Mouse (Mus musculus): ENCODE measurements at regions not wholly inside any gene's neighbourhood (a gene's known extent, or its start where the extent isn't known, plus 50 kb on each side); places are given as distances from the start of the nearest gene placed in this dataset.

DNA sequence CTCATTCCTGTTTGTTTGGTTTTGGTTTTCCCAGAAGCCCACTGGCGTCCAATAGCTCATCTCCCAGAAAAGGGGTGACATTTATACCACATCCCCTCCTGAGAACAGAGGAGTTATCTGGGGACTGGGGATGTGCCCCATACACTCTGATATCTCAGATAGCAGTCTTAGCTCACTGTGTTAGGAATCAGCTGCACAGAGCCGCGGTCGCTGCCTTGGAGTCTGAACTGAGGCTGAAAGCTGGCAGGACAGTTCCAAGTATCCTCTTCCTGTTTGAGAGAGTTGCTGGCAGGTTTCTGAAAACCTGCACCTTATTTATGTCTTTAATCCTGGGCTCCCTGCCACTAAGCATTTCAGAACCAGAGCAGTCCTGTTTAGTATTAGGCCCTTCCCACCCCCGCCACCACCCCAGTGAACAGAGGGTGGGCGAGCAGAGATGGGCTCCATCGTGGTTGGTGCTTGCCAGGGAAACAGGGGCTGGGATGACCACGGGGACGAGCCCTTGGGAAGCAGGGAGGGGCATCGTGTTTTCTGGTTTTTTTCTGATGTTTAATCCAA lies 163.8 kb downstream of the Chic2 start:
- DNase-seq, result no peak

- DNase-seq, result no peak
Measured at GRCm38 (mm10) chr5:74880048-74880437, 164.5 kb downstream of the Chic2 start.

DNA sequence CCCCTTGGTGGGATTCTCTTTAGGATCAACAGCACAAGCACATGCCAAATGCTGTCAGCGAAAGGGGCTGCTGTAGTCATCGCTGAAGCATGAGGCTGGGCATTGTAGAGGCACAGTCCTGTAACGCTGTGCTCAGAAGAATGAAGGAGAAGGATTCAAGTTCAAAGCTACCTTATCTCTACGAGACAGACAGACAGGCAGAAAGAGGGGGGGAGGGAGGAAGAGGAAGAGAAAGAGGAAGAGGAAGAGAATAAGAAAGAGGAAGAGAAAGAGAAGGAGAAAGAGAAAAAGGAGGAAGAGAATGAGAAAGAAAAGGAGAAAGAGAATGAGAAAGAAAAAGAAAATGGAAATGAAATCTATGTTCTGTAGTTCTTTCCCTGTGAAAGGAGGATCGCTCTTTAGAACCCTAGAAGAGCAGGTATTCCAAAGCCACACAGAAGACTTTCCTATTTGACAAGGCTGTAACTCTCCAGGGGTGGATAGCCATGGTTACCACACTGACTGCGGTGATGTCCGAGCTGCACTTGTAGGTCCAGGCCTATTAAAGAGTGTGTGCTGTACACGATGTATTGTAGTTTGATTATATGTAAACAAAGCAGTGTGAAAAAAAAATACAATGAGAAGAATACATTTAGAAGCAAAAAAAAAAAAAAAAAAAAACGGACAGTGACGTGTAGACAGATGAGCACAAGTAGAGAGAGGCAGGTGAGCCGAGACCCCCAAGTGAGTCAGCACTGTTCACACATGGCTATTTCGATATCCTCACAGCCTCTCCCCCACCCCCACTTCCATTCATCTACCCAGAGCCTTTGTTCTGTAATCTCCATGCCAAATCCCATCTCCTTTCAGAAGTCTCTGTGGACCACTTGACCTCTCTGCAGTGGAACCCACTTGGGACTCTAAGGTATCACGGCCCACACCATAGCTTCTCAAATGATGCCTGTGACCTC lies 165.2 kb downstream of the Chic2 start:
- DNase-seq, result no peak

- DNase-seq, result no peak
Measured at GRCm38 (mm10) chr5:74877595-74877994, 167.0 kb downstream of the Chic2 start.

DNA sequence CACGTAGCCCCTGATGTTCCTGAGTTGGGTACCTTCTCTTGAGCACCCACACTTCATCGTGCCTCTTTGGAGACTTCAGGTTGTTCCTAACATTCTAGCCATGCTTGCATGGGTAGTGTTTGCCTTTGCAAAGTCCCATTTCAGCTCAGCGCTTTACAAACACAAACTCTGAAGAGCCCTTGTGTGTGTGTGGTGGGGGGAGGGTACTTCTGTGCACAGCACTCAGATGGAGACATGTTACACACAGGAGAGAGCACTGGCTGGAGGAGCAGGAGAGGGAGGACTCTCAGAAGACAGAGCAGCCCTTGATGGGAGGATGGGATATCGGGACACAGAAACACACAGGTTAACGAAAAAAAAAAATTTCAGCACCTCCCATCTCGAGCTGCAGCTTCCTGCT lies 167.4 kb downstream of the Chic2 start:
- no peak for DNase-seq

DNA sequence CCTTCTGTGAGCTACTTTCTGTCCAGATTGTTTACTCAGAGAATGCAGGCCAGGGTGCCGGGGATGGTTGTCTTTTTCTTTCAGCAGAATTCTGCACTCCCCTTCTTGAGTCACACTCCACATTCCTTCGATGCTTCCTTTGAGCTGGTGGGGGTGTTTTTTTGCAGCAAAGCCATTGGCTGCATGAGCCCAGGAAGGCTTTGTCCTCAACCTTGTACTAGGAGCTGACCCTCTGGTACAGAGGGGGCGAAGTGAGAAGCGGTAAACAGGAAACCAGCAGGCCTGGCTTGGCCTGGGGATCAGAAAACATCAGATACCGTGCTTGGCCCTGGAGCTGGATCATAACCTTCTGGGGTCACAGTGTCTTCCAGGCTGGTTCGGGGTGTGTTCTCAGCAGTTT lies 169.9 kb downstream of the Chic2 start:
- DNase-seq, result no peak

DNA sequence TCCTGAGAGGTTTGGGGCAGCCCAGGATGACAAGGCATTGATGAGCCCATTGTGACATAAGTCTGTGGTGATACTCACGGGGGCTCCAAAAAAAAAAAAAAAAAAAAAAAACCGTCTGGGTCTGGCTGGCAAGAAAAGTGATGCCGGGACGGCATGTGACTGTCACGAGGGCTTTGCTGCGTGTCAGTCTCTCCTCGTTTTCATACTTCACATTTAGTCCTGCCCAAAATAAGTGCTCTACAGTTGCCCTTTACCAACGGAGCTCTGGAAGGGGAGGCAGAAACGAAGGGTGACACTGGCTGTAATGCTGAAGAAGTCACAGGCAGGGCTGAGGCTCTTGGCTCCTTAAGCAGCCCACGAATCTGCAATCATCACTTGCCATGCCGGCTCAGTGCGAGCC lies 167.9 kb upstream of the Lnx1 start:
- DNase-seq, result no peak

GRCm38 (mm10) chr5:74867113-74867785 lies 164.5 kb upstream of the Lnx1 start:
- DNase-seq, result no peak

DNA sequence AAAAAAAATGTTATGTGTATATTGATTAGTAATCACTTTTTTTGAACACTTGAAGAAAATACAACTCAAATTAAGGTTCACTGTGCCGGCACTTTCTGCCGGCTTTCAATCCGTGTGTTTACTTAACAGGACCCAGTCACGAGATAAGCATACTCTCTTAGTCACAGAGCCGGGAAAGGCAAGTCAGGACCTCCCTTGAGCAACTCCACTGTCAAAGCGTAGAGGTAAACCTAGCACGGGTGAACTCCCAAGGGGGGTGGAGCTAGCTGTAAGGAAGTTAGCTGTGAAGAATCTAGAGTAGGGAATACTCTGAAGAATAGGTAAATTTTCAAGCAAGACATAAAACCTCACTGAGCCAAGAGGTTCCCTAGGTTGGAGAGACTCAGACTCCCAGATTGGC lies 164.0 kb upstream of the Lnx1 start:
- DNase-seq, result no peak

GRCm38 (mm10) chr5:74865446-74865845 lies 162.7 kb upstream of the Lnx1 start:
- no peak for DNase-seq

GRCm38 (mm10) chr5:74864540-74865157 lies 161.9 kb upstream of the Lnx1 start:
- DNase-seq, result no peak

- DNase-seq, result no peak
Measured at GRCm38 (mm10) chr5:74861297-74861696, 158.6 kb upstream of the Lnx1 start.

DNA sequence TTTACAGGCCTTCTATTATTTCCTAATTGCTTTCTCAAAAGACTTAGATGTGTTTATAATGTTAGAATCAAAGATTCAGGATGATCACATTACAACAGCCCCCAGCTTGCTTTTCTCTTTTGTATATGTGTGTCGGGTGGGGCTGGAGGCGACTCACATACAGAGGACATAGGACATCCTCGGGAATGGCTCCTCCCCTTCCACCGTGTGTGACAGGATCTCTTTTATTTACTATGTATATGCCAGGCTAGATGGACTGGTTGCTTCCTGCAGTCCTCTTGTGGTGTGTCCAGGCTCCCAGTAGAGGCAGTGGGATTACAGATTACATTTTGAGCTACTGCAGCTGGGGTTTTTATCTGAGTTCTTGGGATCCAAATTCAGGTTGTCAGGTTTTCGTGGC lies 155.1 kb upstream of the Lnx1 start:
- DNase-seq, result no peak

GRCm38 (mm10) chr5:74857161-74857560 lies 154.4 kb upstream of the Lnx1 start:
- peak; percentile 88 for DNase-seq

GRCm38 (mm10) chr5:74847824-74848223 lies 145.1 kb upstream of the Lnx1 start:
- DNase-seq, result no peak

- peak; percentile 37 for DNase-seq
Measured at GRCm38 (mm10) chr5:74846674-74847073, 144.0 kb upstream of the Lnx1 start.

DNA sequence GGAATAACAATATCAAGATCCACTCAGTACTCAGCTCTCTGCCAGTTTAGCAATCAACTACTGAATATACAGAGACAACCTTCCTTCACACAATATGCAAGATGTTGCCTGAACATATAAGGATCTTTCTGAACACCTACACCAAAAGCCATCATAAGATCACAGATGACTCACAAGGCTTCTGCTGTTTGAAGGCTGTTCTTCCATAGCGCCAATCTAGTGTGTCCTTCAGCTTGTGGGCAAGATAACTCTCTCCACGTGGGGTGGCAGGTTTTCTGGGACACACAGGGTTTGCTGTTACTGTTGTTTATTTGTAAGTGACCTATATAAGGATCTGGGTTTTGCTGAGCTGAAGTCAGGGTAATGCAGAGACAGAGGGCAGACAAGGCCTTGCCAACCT lies 131.7 kb upstream of the Lnx1 start:
- no peak for DNase-seq

DNA sequence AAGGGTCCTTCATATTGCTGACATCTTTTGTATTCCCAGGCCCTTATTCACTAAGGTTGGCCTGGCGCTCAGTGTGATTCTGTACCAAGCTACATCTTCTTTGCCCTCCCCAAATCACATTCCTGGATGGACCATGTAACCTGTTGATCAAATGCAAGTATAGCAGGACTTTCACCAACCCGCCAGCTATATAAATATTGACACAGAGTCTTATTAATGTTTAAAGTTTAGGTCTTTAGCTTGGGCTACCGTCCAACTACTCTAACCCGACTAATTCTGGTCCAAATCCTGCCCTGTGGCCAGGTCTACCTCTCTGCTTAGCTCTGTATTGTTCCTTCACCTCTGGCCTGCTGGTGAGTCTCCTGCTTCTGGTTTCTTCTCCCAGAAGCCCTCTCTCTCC lies 131.2 kb upstream of the Lnx1 start:
- no peak for DNase-seq

DNA sequence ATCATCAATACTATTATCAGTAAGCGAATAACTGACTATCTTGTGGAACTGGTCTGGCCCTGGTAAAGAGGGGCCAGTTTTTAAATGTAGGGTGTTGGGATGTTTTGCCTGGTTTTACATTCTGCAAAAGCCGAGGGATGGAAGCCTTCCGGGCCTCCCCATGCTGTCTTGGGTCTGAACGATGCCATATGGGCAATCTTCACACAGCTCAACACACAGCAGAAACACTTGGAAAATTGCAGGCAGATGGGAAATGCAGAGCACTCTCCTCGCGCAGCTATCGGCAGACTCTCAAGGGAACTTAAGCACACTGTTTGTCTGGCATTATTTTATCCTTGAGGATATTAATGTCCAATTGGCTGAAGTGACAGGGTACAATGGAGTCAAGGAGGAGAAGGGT lies 129.3 kb upstream of the Lnx1 start:
- peak; percentile 30 for DNase-seq

DNA sequence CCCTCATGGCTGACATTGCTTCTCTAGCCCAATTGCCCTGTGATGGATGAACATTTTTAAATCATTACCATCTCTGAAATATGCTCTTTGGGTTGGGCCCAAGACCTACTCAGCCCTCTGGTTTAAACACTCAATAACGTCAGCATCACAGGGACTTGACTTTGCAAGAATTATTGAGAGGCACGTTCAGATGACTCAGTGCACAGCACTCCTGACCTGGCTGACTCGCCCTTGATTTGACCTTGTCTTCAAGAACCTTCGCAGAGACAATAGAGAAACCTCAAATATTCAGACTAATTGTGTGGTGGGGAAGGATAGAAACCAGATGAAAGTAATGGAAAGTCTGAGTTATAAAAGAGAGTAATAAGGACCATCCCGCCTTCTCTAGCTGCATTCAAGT lies 127.9 kb upstream of the Lnx1 start:
- DNase-seq, result no peak

GRCm38 (mm10) chr5:74829003-74829402 lies 126.3 kb upstream of the Lnx1 start:
- DNase-seq, result no peak

DNA sequence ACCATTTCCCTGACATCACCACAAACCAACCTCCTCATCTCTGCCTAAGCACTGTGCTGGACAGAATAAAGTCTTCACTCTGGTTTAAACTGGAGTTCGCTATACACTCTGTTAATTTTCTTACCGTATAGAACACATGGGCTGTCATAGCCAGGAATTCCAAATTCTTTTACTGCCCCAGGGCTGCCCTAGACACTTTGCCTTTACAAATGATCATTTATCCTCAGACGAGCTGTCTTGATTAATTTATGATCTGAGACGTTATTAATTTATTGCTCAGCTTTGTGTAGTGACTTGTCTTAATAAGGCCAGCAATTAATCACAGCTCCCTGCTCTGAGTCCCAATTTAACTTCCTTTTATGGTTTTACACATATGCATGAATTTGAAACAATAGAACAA lies 125.2 kb upstream of the Lnx1 start:
- DNase-seq, result no peak

GRCm38 (mm10) chr5:74825517-74826254 lies 123.0 kb upstream of the Lnx1 start:
- DNase-seq, result no peak

All from layer of hippocampus, adult 9-11 months (tissue).